Mouse (Mus musculus) left cerebral cortex, adult 11 months (tissue): ENCODE measurements around the gene Golph3.

Experiments used
- DNase-seq: peaks from one replicate; pipeline ENCODE4 v3.0.0; 2022; ENCODE audit warnings: low spot score

Gene Golph3

DNA sequence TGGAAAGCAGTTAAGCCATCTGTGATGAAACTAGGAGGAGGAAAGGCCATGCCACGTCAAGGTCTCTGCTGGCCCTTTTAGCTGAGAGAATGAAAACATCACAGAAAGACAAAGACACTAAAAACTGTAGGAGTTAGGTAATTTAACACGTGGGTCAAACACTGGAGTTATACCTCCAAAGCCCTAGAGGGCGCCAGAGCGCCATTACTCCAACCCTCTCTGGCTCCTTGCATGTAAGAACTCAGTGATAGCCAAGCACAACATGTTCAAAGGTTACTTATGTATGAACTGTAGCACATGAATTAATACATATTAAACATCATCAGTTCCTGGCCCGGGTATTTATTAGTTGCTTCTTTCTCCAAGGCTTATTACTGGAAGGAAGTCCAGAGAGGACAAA lies 59.3 kb downstream of the Golph3 start:
- DNase-seq: no peak

DNA sequence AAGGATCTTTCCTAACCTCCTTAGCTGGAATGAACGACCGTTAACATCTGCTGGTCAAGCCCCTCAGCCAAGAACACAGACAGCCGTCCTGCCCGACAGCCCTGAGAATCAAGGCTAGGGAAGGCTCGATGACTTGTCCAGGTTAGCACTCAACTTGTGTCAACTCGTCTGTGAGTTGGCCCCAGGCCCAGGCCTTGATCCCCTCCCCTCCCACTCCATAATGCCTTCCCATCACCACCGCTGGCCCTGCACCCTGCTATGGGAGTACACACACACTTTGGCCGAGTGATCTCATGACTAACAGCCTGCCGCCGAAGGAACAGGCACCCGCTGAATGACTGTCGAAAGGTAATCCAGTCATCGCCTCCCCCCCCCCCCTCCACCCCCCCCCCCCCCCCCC lies 63.4 kb downstream of the Golph3 start:
- DNase-seq: no peak

DNA sequence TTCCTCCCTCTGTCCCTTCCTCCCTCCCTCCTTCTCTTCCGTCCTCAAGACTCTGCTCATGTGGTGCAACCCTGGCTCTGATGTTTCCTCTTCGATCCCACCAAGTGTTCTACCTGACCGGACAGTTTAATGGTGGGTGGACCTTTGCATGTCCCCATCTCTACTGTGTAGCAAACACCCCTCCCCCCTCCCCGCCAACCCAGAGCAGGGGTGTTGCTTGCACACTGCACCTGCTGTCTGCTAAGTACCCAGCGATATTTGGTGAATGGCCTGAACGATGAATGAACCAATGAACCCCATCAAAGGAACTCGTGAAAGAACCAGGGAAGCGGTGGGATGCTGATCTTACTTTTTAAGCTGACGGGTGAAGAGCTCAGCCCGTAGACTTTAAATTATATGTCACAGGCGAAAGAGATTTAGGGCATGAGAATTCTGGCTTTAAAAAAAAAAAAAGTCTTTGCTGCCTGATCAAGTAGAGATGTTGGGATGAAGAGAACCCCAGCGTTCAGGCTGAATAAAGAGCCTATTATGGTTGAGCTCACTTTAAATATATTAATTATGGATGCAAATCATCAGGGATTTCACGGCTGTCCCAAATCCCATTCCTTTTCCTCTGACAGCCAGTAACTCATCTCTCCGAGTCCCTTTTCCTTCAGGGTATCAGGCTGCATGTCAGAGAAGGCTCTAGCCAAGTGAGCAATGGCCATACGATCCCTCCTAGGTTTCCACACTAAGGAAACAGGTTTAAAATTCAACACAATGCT lies 67.7 kb downstream of the Golph3 start:
- no peak for DNase-seq

DNA sequence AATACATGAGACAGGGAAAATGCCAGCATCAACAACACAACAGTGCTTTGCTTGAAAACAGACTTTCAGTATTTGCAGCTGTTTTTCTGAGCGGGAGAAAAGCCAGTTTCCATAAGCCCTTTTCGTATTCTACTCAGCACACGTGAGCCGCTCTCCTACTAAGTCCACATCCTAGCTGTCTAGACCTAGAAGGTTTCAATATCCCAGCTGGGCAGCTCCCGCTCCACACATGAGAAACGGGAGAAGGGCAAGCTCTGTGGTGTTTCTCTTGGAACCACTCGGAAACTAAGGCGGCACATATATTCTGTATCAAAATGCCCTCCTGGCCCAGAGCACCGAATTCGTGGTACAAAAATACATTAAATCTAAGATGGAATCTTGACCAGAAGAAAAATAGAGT lies 73.5 kb downstream of the Golph3 start:
- DNase-seq: no peak

DNA sequence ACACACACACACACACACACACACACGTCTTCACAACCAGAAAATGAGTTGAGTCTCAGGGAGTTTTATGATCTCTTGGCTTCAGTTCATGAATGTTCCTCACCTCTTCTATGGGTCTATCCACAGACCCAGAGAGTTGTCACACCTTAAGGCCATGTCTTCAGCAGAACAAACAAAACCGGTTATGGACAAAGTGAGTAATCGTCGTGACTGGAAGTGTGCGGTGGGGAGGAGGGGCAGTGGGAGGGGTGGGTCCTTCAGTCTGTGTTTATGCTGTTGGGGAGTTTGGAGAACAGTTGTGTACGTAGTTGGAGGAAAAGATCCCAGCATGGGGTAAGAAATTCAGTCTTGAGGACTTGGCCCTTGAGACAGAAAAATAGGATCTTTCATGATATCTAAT lies 75.8 kb downstream of the Golph3 start:
- no peak for DNase-seq
